Mouse (Mus musculus): ENCODE data around the gene Zmiz2. TPM values are rescaled to one million over a fixed set of nuclear protein-coding genes. Genes with fewer than 3 reads are reported as not detected.
"Not testable (repeated sequence)": the region's sequence is repeated elsewhere in the genome, so short reads cannot be mapped to it uniquely, and the experiment has no call there.

Zmiz2 gene
- total RNA-seq, 2 experiments from 2014 or later: 38.5 to 39.0 TPM

- DNase-seq (ENCODE audit: low spot score): no peak
- intact Hi-C loops (cut with DNase I): no loop called here
Measured at GRCm38 (mm10) chr11:6392857-6393256, 4.0 kb downstream of the Zmiz2 start.

- no peak for DNase-seq (ENCODE audit: low spot score)
- intact Hi-C loops (cut with DNase I): no loop called here
Measured at GRCm38 (mm10) chr11:6393866-6394265, 5.0 kb downstream of the Zmiz2 start.

GRCm38 (mm10) chr11:6395565-6395964 is 6.7 kb downstream of the Zmiz2 start:
- DNase-seq (ENCODE audit: low spot score): no peak
- intact Hi-C loops (cut with DNase I): no loop called here

DNA sequence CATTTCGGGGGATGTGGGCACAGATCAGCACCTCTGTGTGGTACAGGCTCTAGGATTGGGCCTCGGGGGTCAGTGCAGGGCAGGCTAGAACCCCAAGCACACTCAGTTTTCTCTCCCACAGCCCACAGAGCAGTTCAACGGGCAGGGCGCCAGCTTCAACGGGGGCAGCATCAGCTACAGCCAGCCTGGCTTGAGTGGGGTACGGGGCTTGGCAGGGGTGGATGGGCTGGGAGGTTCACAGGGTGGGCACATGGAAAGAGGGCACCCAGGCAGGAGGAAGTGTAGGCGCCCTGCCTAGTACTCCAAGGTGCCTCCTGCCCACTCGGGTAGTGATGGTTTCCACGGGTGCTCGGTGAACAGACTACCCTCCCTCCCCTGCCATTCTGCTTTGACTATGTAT is 9.3 kb downstream of the Zmiz2 start:
- no peak for DNase-seq (ENCODE audit: low spot score)
- intact Hi-C loops (cut with DNase I): no loop called here

GRCm38 (mm10) chr11:6402515-6403510 is 13.9 kb downstream of the Zmiz2 start:
- intact Hi-C loops (cut with DNase I): no loop called here
- DNase-seq (ENCODE audit: low spot score): no peak

- DNase-seq (ENCODE audit: low spot score): no peak
- intact Hi-C loops (cut with DNase I): no loop called here
Measured at GRCm38 (mm10) chr11:6403830-6404405, 15.0 kb downstream of the Zmiz2 start.

GRCm38 (mm10) chr11:6404699-6405566 is 16.1 kb downstream of the Zmiz2 start:
- intact Hi-C loops (cut with DNase I): no loop called here
- DNase-seq (ENCODE audit: low spot score): no peak

DNA sequence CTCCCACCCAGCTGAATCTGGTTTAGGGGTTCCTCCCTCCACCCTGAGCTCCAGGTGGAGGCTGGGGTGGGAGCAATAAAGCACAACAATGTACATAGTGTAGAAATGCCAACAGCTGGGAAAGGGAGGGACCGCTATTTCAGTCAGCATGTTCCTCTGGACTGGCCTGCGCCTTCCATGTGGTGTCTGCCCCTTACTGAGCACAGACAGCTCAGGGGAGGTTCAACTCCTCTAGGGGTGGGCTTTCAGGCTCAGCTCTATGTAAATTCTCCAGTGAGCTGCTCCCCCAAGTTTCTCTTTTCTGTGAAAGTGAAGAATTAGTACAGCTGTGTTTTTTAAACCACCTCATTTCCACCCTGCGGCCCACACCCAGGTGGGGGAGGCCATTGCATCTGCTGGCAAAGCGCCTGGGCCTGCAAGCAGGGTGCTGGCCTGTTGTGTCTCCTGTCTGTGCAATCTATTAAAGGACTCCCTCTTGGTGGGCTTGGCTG is 16.8 kb downstream of the Zmiz2 start:
- DNase-seq (ENCODE audit: low spot score): peak; percentile 49
- intact Hi-C loops (cut with DNase I): no loop called here

DNA sequence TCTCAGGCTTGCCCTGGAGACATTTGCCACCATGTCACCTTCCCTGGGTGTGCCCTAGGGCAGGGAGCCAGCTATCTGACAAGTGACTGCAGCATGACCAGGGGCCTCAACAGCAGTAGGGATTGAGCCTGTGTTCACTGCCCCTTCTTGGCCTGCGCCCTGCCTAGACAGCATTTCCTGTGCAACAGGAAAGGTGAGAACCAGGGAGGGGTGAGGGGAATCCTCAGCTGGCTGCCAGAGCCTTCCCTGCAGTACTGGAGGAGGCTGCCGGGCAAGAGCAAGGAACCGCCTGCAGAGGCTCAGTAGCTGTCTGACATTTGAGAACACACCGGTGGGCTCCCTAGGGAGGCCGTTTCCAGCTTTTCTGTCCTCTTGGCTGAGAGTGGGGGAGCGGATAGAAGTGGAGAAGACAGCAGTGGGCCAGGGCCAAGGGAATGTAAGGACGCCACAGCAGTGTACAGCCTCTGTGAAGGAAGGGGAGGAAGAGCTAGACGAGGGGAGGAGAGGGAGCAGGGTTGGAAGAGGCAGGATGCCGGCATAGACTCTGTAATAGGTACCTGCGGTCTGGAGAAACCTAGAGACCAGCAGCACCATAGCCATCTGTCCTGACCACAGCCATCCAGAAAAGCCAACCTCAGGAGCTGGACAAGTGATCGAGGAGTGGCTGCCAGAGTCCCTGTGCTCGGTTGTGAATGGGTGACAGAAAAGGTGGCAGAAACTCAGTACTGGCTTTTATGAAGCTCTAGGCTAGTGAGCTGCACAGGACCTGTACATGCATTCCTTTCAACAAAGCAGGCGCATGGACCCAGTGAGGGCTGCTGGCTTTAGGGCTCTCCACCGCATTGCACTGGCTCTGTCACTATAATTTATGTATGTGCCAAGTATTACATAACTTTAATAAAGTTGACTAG is 17.6 kb downstream of the Zmiz2 start:
- DNase-seq (ENCODE audit: low spot score): peak; percentile 65
- intact Hi-C loops (cut with DNase I): no loop called here

DNA sequence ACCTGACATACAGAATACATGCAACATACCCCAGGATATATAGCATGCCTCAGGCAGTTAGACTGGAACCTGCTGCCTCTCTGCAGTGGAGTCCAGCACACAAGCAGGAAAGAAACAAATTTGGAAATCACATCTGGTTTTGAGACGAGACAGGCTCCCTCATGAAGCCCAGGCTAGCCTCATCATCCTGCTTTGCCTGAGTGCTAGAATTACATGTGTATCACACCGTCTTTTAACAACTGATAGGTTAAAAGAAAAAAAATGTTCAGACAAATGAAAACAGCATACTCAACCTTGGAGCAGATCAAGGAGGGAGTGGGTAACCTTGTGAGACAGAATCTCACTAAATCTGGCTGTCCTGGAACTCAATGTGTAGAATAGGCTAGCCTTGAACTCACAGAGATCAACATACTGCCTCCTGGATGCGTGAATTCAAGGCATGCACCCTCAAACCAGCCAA is 18.3 kb downstream of the Zmiz2 start:
- intact Hi-C loops (cut with DNase I): no loop called here
- DNase-seq (ENCODE audit: low spot score): no peak

GRCm38 (mm10) chr11:6410050-6410602 is 21.3 kb downstream of the Zmiz2 start:
- no peak for DNase-seq (ENCODE audit: low spot score)
- intact Hi-C loops (cut with DNase I): loop anchor here (2.0 kb wide), 1 partner anchor 43 kb away; no protein-coding TSS in a partner anchor

DNA sequence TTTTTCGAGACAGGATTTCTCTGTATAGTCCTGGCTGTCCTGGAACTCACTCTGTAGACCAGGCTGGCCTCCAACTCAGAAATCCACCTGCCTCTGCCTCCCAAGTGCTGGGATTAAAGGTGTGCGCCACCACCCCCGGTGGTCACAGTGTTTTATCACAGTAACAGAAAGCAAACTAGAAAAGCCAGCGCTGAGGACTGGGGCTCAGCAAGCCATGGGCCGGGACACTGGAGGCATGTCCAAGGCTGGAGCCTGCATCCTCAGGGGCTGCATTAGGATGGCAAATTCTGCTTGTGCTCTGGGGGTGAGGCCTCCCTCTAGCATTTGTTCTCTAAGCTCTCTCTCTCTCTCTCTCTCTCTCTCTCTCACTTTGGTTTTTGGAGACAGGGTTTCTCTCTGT is 21.9 kb downstream of the Zmiz2 start:
- DNase-seq (ENCODE audit: low spot score): not testable (repeated sequence)
- intact Hi-C loops (cut with DNase I): loop anchor here (2.0 kb wide), 1 partner anchor 44 kb away; no protein-coding TSS in a partner anchor

DNA sequence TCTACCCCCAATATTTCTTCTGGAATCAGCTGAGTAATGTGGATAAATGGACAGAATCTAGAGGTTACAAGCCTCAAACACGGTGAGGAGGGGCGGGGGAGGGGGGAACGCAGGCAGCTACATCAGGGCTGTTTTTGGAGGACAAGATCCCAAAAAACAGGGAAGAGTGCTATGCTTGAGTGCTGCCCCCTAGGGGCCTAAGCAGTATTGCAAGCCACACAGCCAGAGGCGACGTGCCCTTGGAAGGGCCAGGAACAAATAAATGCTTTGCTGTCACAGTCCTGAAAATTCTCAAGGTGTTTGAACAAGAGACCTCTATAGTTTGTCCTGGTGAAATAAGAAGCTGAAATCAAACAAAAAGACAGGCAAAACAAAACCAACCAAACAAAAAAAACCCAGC is 22.8 kb downstream of the Zmiz2 start:
- peak; percentile 55 for DNase-seq (ENCODE audit: low spot score)
- intact Hi-C loops (cut with DNase I): loop anchor here (2.0 kb wide), 1 partner anchor 45 kb away; no protein-coding TSS in a partner anchor

- no peak for DNase-seq (ENCODE audit: low spot score)
- intact Hi-C loops (cut with DNase I): no loop called here
Measured at GRCm38 (mm10) chr11:6413264-6413663, 24.4 kb downstream of the Zmiz2 start.

DNA sequence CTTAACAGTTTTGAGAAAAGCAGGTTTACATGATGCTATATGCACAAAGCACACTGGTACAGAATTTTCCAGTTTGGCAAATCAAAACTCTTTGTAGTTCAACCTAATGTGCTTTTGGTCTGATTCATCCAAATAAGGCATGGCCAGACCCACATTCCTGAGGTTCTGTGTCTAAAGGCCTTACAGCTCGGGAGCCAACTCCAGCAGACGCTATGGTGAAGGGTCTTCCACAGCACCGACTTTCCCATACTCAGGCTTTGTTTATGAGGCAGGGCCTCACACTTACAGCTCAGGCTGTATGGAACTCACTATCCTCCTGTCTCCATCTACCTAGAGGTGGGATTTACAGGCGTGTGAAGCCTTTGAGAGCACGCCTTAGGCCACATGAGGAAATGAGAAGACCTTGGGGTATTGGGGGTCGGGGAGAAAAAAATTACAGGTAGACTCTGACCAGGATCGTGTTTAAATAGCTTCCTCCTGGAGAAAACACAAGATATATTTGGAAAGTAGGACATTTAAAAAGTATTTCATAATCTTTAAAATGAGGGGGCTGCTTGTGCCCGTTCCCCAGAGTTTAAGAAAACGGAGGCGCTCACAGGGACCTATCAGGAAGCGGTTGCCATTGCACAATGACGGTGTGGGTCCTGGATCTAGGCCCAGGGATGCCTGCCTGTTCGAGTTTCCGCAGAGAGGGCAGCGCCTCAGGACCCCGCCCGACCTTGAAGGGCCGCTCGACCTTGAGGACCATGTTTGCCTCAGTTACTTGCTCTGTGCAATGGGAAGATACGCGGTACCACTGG is 26.1 kb downstream of the Zmiz2 start, which contains the start of gene Ppia:
Gene Ppia (plus strand): TSS at position 693 of the 800 bp plus-strand sequence.
- intact Hi-C loops (cut with DNase I): no loop called here
- no peak for DNase-seq (ENCODE audit: low spot score)

DNA sequence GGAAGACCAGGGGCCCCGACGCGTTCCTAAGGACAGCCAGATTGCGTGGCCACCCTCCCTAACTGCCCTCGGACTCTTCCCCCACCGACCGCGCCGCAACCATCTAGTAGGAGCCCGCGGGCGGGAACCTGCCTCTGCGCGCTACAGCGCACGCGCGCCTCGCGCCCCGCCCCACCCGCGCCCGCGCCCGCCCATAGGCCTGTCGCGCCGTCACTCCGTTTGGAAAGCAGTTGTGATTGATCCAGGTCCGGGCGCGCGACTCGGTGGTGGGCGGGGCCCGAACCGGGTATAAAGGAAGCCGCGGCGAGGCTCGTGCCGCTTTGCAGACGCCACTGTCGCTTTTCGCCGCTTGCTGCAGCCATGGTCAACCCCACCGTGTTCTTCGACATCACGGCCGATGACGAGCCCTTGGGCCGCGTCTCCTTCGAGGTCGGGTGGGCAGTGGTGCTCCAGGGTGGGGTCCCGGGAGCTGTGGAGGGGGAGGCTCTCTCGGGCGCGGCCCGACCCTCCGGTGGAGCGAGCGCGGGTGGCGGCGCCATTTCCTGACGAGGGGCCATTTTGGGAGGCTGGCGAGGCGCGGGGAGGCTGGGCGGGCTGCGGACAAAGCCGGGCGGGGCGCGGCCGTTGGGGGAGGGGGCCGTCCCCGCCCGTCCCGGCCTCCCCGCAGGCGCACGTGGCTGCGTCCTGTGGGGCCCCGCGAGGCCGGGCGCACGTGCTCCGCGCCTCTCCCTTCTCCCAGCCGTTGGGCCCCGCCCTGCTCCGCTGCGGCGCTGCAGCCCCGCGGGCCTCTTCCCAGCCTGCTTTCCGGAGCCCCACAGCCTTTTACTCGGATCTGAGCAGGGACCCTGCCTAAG is 26.9 kb downstream of the Zmiz2 start:
- DNase-seq (ENCODE audit: low spot score): peak; percentile 98
- intact Hi-C loops (cut with DNase I): loop anchor here (2.0 kb wide), 1 partner anchor 27 kb away; no protein-coding TSS in a partner anchor
